Mouse (Mus musculus) liver, embryonic 11.5 days (tissue): ENCODE measurements around the gene B4galnt2. TPM values are rescaled to one million over a fixed set of nuclear protein-coding genes. Genes with fewer than 3 reads are reported as not detected.

ENCODE experiments used
- ATAC-seq: fragments of 200-750 bp; cut with Nextera tagmentation; replicated peaks from 2 replicates; pipeline ENCODE4 v1.8.0; 2017; ENCODE audit warnings: moderate number of reproducible peaks, mild to moderate bottlenecking, moderate TSS enrichment, moderate library complexity; ENCODE audit not compliant: low FRiP score
- DNase-seq: peaks from one replicate; pipeline ENCODE4 v3.0.0-alpha.2; 2017; ENCODE audit warnings: low spot score
- H3K27ac ChIP-seq: fragments of 300-500 bp; sonication (generic); 2 replicates; pipeline ENCODE4 v1.5.1; 2014; ENCODE audit warnings: mild to moderate bottlenecking, low read depth, low read length, control low read depth
- H3K27me3 ChIP-seq: fragments of 300-500 bp; sonication (generic); replicated peaks from 2 replicates; pipeline ENCODE4 v1.6.1; 2014; ENCODE audit warnings: low read length, mixed read lengths; ENCODE audit not compliant: control insufficient read depth, insufficient read depth
- H3K36me3 ChIP-seq: fragments of 300-500 bp; sonication (generic); 2 replicates; pipeline ENCODE4 v1.6.1; 2014; ENCODE audit warnings: mild to moderate bottlenecking, low read length, moderate library complexity, mixed read lengths; ENCODE audit not compliant: control insufficient read depth, insufficient read depth
- H3K4me1 ChIP-seq: fragments of 300-500 bp; sonication (generic); replicated peaks from 2 replicates; pipeline ENCODE4 v1.6.1; 2014; ENCODE audit warnings: low read length, mixed read lengths; ENCODE audit not compliant: control insufficient read depth, insufficient read depth
- H3K4me2 ChIP-seq: fragments of 300-500 bp; sonication (generic); 2 replicates; pipeline ENCODE4 v1.6.1; 2014; ENCODE audit warnings: mild to moderate bottlenecking, control low read depth, moderate library complexity
- H3K4me3 ChIP-seq: fragments of 300-500 bp; sonication (generic); 2 replicates; pipeline ENCODE4 v1.5.1; 2014; ENCODE audit warnings: low read depth, low read length, control low read depth
- H3K9ac ChIP-seq: fragments of 300-500 bp; sonication (generic); 2 replicates; pipeline ENCODE4 v1.6.1; 2014; ENCODE audit warnings: low read depth, low read length, control low read depth
- H3K9me3 ChIP-seq: fragments of 300-500 bp; sonication (generic); 2 replicates; pipeline ENCODE4 v1.6.1; 2016; ENCODE audit warnings: low read length, inconsistent platforms, mixed read lengths; ENCODE audit not compliant: control insufficient read depth
- WGBS: fragments of 180-500 bp; shearing (Covaris S2); extraction: QIAGEN DNeasy Blood & Tissue Kit; methylation state at CpG from one replicate; pipeline ENCODE4 v1.1.7; 2014; 5-methylcytosine and 5-hydroxymethylcytosine counted together
- polyA plus RNA-seq: library from polyadenylated mRNA; unstranded; fragments of >200 nt; fragmentation: Nextera tagmentation; extraction: Ambion mirVana; gene quantifications from 2 replicates; pipeline ENCODE4 v1.2.1, GENCODE M21; 2014

Gene B4galnt2
- polyA plus RNA-seq, 1 experiment from 2014 or later, result 0.34 TPM

DNA sequence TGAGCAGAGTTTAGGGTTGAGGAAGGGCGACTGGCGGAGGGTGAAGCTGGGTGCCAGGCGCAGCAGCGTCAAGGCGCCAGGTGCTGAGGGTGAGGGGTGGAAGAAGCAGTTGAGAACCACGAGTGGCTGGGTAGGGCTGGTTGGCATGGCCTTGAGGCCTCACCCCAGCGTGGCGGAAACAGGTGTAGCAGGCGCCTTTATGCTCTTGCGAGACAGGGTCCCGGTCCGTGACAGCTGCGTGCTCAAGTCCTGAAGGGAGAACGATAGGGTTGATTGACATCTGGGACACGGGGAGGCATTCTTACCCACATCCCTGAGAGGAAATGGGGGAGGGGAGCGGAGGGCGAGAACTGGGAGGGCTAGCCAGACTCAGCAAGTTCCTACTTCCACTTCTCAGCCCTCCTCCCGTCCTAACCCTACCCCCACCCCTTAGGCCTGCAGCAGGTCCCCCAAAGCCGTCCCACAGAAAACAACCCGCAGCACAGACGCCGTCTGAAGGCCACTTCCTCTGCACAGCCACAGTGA lies 80.5 kb downstream of the B4galnt2 start:
- Histone ChIP-seq H3K9me3 (no peaks in the 10 kb centered on the region), H3K36me3 (no peaks in the 10 kb centered on the region), H3K27ac (peak overlapping the region; percentile 33), H3K4me2 (peak overlapping the region; percentile 55), H3K4me3 (peak overlapping the region; percentile 23), H3K4me1 (peaks cover 41% of the 10 kb centered on the region), H3K9ac (peak overlapping the region; percentile 20), H3K27me3 (peaks cover 56% of the 10 kb centered on the region)
- DNase-seq, result peak; percentile 69
- ATAC-seq, result peak; percentile 11; the same call in 1 of the 2 replicates
- WGBS, result 1% methylated on average over 22 of the region's 22 CpGs

DNA sequence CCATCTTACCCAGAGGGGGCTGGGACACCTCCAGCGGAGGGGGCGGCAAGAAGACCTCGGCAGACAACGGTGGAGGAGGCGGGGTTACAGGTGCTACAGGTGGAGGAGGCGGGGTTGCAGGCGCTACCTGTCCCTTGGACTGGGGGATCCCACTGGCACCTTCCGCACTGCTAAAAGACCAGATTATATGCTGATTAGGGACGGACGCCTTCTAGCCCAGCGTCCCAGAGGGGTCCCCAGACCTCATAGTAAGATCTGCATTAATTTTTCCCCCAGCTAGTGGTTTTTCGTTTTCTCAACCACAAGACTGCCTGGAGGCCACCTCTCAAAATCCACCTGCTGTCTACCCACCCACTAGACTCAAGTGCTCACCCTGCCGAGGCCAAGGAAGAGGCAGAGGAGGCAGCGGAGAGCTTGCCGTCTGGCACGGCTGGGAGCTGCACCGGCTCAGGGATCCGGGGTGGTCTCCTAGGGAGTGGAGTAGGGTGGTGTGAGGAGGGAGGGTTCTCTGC lies 81.0 kb downstream of the B4galnt2 start:
- Histone ChIP-seq H3K4me3 (peak overlapping the region; percentile 23), H3K27ac (no peak overlapping the region)
- DNase-seq, result no peak

DNA sequence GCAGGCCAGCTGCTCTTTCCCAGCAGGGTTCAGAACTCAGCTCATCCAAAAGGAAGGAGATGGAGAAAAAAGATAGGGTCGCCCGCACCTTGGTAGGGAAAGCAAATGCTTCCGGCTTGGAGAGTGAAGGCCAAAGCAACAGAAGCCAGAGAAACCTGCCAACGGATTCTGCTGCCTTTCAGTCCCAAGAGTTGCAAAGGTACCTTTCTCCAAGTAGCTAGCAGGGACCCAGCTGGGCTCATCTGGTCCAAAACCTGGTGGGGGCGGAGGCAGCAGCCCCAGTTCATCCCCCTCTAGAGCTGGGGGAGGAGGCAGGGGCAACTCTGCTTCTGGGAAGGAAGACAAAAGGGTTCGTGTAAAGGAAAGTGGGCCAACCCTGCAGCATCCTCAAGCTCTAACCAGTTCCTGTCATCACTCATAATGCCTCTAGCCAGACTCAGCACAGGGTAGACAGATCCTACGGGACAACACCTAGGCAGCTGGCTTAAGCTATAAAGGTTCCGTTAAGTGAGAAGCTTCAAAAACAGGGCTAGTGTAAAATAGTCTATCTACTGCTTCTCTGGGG lies 81.6 kb downstream of the B4galnt2 start:
- Histone ChIP-seq H3K4me2 (no peak overlapping the region), H3K9me3 (no peaks in the 10 kb centered on the region), H3K9ac (no peak overlapping the region), H3K4me1 (peaks cover 44% of the 10 kb centered on the region), H3K36me3 (no peaks in the 10 kb centered on the region), H3K27ac (no peak overlapping the region), H3K4me3 (no peak overlapping the region), H3K27me3 (peaks cover 64% of the 10 kb centered on the region)
- DNase-seq, result no peak
- WGBS, result 44% methylated on average over 8 of the region's 8 CpGs
- ATAC-seq, result no peak

More for the DNA sequence above, 81.0 kb downstream of the B4galnt2 start:
- Histone ChIP-seq H3K9me3 (no peaks in the 10 kb centered on the region), H3K27me3 (peaks cover 61% of the 10 kb centered on the region), H3K9ac (peak overlapping the region; percentile 20), H3K4me1 (peaks cover 44% of the 10 kb centered on the region), H3K4me2 (peak overlapping the region; percentile 55), H3K36me3 (no peaks in the 10 kb centered on the region)
- 12% methylated on average over 18 of the region's 18 CpGs for WGBS
- peak; percentile 1; the same call in 1 of the 2 replicates for ATAC-seq

DNA sequence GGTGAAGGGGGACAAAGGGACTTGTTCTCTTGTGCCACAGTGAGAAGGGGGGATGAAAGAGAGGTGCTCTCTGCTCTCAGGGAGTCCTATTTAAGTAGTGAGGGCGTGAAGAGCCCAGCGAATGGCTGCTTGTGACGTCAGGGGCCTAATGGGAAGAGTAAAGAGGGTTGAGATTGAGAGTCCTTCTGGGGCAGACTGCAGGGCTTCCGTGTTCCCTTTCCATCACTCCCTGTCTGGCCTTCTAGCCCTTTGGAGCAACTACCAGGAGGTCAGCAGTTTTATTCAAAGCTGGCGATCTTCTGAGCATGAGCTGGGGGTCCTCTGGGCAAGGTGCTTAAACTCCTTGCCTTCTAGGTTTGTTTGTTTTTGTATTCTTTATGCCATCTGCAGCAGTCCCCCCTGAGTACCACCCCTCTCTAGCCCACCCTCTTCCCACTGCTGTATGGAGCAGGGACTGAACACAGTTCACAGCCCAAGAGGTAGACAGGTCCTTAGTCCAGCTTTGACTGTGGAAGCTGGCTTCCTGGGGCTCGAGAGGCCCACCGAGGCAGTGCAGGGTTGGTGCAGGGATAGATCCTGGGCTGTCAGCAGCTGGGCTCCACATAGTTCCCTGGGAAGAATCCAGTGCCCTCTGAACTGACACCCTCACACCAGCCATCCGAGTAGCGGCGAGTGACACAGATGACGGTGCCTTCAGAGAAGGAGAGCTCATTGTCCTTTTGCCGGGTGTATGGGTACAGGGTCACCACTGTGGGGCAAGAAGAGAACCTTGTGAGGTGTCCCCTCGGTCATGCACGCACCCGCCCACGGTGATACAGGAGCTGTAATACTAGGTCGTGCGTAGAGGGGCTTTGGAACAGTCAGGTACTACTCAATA lies 82.3 kb downstream of the B4galnt2 start:
- Histone ChIP-seq H3K27ac (no peak overlapping the region), H3K36me3 (no peaks in the 10 kb centered on the region), H3K4me3 (no peak overlapping the region), H3K4me1 (peaks cover 44% of the 10 kb centered on the region), H3K9me3 (no peaks in the 10 kb centered on the region), H3K4me2 (0 out of 2 replicates have a peak overlapping the region, but pooled peaks have one; percentile 2), H3K27me3 (peaks cover 64% of the 10 kb centered on the region), H3K9ac (no peak overlapping the region)
- no peak for ATAC-seq
- no peak for DNase-seq
- 59% methylated on average over 18 of the region's 18 CpGs for WGBS

DNA sequence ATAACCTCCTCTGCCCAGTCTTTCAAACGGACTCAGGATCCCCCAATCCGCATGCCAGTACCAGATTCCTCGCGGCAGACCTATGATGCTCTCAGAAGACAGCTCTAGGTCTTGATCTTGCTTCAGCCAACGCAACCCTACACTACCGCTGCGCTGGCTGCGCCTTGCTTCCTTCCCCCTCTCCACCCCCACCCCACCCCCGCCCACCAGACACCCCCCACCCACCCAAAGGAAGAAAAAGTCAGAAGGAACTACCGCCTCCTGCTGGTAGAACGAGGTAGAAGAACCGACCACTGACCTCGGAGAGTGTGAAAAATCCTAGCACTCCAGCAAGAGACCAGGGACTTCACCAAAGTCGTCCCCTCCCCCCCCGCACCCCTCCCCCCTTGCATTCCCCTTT lies 83.0 kb downstream of the B4galnt2 start:
- Histone ChIP-seq H3K4me2 (peak overlapping the region; percentile 63), H3K36me3 (no peaks in the 10 kb centered on the region), H3K4me3 (peak overlapping the region; percentile 39; the same call in 1 of the 2 replicates), H3K27ac (no peak overlapping the region; the same call in 1 of the 2 replicates), H3K9ac (no peak overlapping the region), H3K9me3 (no peaks in the 10 kb centered on the region), H3K27me3 (peaks cover 64% of the 10 kb centered on the region), H3K4me1 (peaks cover 50% of the 10 kb centered on the region)
- 7% methylated on average over 15 of the region's 15 CpGs for WGBS
- ATAC-seq (no peak), DNase-seq (no peak)

DNA sequence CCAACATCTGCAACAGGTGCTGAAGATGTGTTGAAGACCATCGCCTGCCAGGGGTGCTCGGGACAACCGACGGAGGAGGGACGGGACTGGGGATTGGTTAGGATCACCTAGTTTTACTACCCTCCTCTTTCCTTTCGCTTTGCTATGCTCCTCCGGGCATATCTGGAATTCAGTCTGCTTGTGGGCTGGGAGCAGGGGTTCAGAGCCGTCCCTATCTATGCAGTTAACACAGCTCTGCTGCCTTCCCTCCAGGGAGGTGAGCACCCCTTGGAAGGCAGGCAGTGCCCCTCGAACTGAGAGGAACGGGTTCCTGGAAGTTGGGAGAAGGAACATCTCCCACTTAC lies 83.4 kb downstream of the B4galnt2 start:
- peaks cover 64% of the 10 kb centered on the region for H3K27me3 ChIP-seq
- WGBS, result 6% methylated on average over 10 of the region's 10 CpGs
- H3K36me3 ChIP-seq, result no peaks in the 10 kb centered on the region
- 0 out of 2 replicates have a peak overlapping the region, but pooled peaks have one; percentile 3 for H3K9ac ChIP-seq
- H3K4me1 ChIP-seq, result peaks cover 52% of the 10 kb centered on the region
- ATAC-seq (no peak), DNase-seq (peak; percentile 58)
- peak overlapping the region; percentile 63 for H3K4me2 ChIP-seq
- H3K27ac ChIP-seq, result no peak overlapping the region; the same call in 1 of the 2 replicates
- peak overlapping the region; percentile 39 for H3K4me3 ChIP-seq
- no peaks in the 10 kb centered on the region for H3K9me3 ChIP-seq

DNA sequence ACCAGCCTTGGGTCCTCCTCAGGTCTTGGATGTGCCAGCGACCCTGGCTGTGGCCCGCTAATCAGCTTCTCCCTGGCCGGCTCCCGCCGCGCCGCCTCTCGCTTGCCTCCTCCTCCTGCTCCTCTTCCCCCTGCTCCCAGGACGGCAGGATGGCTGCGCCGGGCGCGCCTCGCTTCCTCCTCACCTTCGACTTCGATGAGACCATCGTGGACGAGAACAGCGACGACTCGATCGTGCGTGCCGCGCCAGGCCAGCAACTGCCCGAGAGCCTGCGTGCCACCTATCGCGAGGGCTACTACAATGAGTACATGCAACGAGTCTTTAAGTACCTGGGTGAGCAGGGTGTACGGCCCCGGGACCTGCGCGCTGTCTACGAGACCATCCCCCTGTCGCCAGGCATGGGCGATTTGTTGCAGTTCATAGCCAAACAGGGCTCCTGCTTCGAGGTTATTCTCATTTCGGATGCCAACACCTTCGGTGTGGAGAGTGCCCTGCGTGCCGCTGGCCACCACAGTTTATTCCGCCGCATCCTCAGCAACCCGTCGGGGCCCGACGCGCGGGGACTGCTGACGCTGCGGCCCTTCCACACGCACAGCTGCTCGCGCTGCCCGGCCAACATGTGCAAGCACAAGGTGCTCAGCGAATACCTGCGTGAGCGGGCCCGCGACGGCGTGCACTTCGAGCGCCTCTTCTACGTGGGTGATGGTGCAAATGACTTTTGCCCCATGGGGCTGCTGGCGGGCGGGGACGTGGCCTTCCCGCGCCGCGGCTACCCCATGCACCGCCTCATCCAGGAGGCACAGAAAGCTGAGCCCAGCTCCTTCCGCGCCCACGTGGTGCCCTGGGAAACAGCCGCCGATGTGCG lies 84.0 kb downstream of the B4galnt2 start:
- ATAC-seq (no peak), DNase-seq (peak; percentile 56)
- 4% methylated on average over 80 of the region's 80 CpGs for WGBS

DNA sequence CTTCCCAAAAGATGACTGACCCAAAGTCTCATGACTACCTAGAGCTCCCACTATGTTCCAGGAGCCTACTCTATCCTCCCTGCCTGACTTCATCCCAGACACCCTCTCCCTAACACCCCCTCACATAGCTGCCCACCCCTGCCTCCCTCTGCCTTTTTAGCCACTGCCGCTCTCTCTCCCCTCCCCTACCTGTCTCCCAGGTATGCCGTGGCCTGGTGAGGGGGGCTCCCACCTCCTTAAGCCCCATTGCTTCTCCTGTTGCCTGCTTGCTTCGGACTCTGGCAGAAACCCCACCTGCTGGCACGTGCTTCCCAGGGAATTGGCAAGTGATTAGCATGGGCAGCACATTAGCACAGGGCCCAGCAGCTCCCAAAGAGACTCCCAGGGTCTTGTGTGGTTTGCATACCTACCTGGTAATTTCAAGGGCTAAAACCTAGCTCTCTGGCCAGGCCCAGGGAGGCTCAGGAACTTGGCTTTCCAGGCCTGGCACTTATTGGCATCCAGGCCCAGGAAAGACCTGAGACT lies 85.1 kb downstream of the B4galnt2 start:
- Histone ChIP-seq H3K4me3 (no peak overlapping the region), H3K4me2 (no peak overlapping the region), H3K9ac (no peak overlapping the region), H3K27ac (no peak overlapping the region), H3K36me3 (no peaks in the 10 kb centered on the region), H3K27me3 (peaks cover 71% of the 10 kb centered on the region), H3K9me3 (no peaks in the 10 kb centered on the region), H3K4me1 (peaks cover 44% of the 10 kb centered on the region)
- no peak for DNase-seq
- no peak for ATAC-seq
- 48% methylated on average over 4 of the region's 4 CpGs for WGBS

More for the DNA sequence above, 84.0 kb downstream of the B4galnt2 start:
- Histone ChIP-seq H3K27ac (no peak overlapping the region), H3K36me3 (no peaks in the 10 kb centered on the region), H3K4me3 (peak overlapping the region; percentile 39), H3K4me1 (peaks cover 48% of the 10 kb centered on the region), H3K4me2 (peak overlapping the region; percentile 63), H3K27me3 (peaks cover 65% of the 10 kb centered on the region), H3K9me3 (no peaks in the 10 kb centered on the region), H3K9ac (peak overlapping the region; percentile 3; the same call in 1 of the 2 replicates)
